Mouse (Mus musculus) cortical plate, adult 2 months (tissue): Measurements from ENCODE around the gene Megf6.

Experiments
- CTCF ChIP-seq: fragments of 200-500 bp; IDR thresholded peaks from 2 replicates; pipeline ENCODE4 v1.5.1; 2011; ENCODE audit warnings: mild to moderate bottlenecking, control low read depth, low read length; ENCODE audit not compliant: insufficient read depth; ENCODE audit errors: extremely low read depth
- POLR2A ChIP-seq: fragments of 200-500 bp; IDR thresholded peaks from 2 replicates; pipeline ENCODE4 v1.6.1; 2011; ENCODE audit warnings: mild to moderate bottlenecking, low read length, control low read depth; ENCODE audit not compliant: insufficient read depth; ENCODE audit errors: extremely low read depth

DNA sequence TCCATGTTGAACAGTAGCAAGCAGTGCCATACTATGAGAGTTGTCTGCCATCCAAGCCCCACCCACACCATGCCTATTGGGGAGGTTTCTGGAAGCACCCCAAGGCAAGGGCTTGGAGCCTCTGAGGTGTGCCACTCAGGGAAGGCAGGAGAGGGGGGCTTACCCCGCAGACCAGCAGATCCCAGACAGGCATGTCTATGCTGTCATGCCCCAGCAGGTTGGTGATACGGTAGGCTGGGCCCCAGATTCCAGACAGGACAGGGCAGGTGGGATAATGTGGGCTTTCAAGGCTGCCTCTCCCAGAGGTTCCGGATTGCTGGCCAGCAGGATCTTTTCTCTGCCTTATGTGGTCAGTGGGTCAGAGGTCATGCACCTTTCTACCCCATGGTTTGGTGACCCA lies 65.5 kb downstream of the Megf6 start:
- TF ChIP-seq CTCF (no peak), POLR2A (no peak)
